Mouse (Mus musculus): ENCODE results near the gene 9130409I23Rik. TPM values are rescaled to one million over a fixed set of nuclear protein-coding genes. Genes with fewer than 3 reads are reported as not detected.

9130409I23Rik gene
- polyA plus RNA-seq, 1 experiment from 2014 or later: not detected

- Histone ChIP-seq H3K27ac (ENCODE audit: low read length) (no peak overlapping the region), H3K4me1 (ENCODE audit: insufficient read depth, low read length) (peaks cover 37% of the 10 kb centered on the region), H3K9me3 (ENCODE audit: low read length) (no peaks in the 10 kb centered on the region), H3K36me3 (ENCODE audit: insufficient read depth, low read length) (no peaks in the 10 kb centered on the region), H3K4me3 (ENCODE audit: low read length) (no peak overlapping the region), H3K27me3 (ENCODE audit: insufficient read depth, low read length) (no peaks in the 10 kb centered on the region), H3K9ac (replicated peaks; ENCODE audit: low read length) (no peak overlapping the region), H3K4me2 (replicated peaks; ENCODE audit: low read depth, low read length) (no peak overlapping the region)
- no peak for ATAC-seq (ENCODE audit: low FRiP score, low TSS enrichment)
- 76% methylated on average over 3 of the region's 3 CpGs for WGBS
Observed at GRCm38 (mm10) chr1:181012416-181012815, 38.6 kb upstream of the 9130409I23Rik start.

GRCm38 (mm10) chr1:181013446-181013845 lies 37.6 kb upstream of the 9130409I23Rik start:
- H3K36me3 ChIP-seq (ENCODE audit: insufficient read depth, low read length): no peaks in the 10 kb centered on the region
- no peak for ATAC-seq (ENCODE audit: low FRiP score, low TSS enrichment)
- 78% methylated on average over 6 of the region's 6 CpGs for WGBS
- no peak overlapping the region for H3K4me3 ChIP-seq (ENCODE audit: low read length)
- no peak overlapping the region for H3K4me2 ChIP-seq (replicated peaks; ENCODE audit: low read depth, low read length)
- peaks cover 39% of the 10 kb centered on the region for H3K4me1 ChIP-seq (ENCODE audit: insufficient read depth, low read length)
- H3K9me3 ChIP-seq (ENCODE audit: low read length): no peaks in the 10 kb centered on the region
- H3K27me3 ChIP-seq (ENCODE audit: insufficient read depth, low read length): no peaks in the 10 kb centered on the region
- no peak overlapping the region for H3K9ac ChIP-seq (replicated peaks; ENCODE audit: low read length)
- H3K27ac ChIP-seq (ENCODE audit: low read length): no peak overlapping the region

- no peaks in the 10 kb centered on the region for H3K36me3 ChIP-seq (ENCODE audit: insufficient read depth, low read length)
- H3K9ac ChIP-seq (replicated peaks; ENCODE audit: low read length): no peak overlapping the region
- H3K4me2 ChIP-seq (replicated peaks; ENCODE audit: low read depth, low read length): no peak overlapping the region
- H3K4me1 ChIP-seq (ENCODE audit: insufficient read depth, low read length): peaks cover 39% of the 10 kb centered on the region
- H3K27me3 ChIP-seq (ENCODE audit: insufficient read depth, low read length): no peaks in the 10 kb centered on the region
- no peak overlapping the region for H3K4me3 ChIP-seq (ENCODE audit: low read length)
- H3K27ac ChIP-seq (ENCODE audit: low read length): no peak overlapping the region
- 60% methylated on average over 6 of the region's 6 CpGs for WGBS
- no peaks in the 10 kb centered on the region for H3K9me3 ChIP-seq (ENCODE audit: low read length)
- no peak for ATAC-seq (ENCODE audit: low FRiP score, low TSS enrichment)
Observed at GRCm38 (mm10) chr1:181014731-181015500, 36.1 kb upstream of the 9130409I23Rik start.

- Histone ChIP-seq H3K4me1 (ENCODE audit: insufficient read depth, low read length) (peaks cover 37% of the 10 kb centered on the region), H3K9me3 (ENCODE audit: low read length) (no peaks in the 10 kb centered on the region), H3K27me3 (ENCODE audit: insufficient read depth, low read length) (no peaks in the 10 kb centered on the region), H3K36me3 (ENCODE audit: insufficient read depth, low read length) (no peaks in the 10 kb centered on the region), H3K27ac (ENCODE audit: low read length) (no peak overlapping the region), H3K4me2 (replicated peaks; ENCODE audit: low read depth, low read length) (no peak overlapping the region), H3K4me3 (ENCODE audit: low read length) (no peak overlapping the region), H3K9ac (replicated peaks; ENCODE audit: low read length) (no peak overlapping the region)
- ATAC-seq (ENCODE audit: low FRiP score, low TSS enrichment): no peak
Observed at GRCm38 (mm10) chr1:181015558-181015957, 35.5 kb upstream of the 9130409I23Rik start.

- Histone ChIP-seq H3K4me2 (replicated peaks; ENCODE audit: low read depth, low read length) (peak overlapping the region; percentile 99), H3K27me3 (ENCODE audit: insufficient read depth, low read length) (no peaks in the 10 kb centered on the region), H3K36me3 (ENCODE audit: insufficient read depth, low read length) (no peaks in the 10 kb centered on the region), H3K9me3 (ENCODE audit: low read length) (no peaks in the 10 kb centered on the region), H3K4me1 (ENCODE audit: insufficient read depth, low read length) (peaks cover 34% of the 10 kb centered on the region), H3K27ac (ENCODE audit: low read length) (0 out of 2 replicates have a peak overlapping the region, but pooled peaks have one; percentile 20), H3K4me3 (ENCODE audit: low read length) (peak overlapping the region; percentile 53; the same call in 1 of the 2 replicates), H3K9ac (replicated peaks; ENCODE audit: low read length) (peak overlapping the region; percentile 56)
- WGBS: 72% methylated on average over 4 of the region's 4 CpGs
- no peak for ATAC-seq (ENCODE audit: low FRiP score, low TSS enrichment)
Observed at GRCm38 (mm10) chr1:181016045-181016444, 35.0 kb upstream of the 9130409I23Rik start.

GRCm38 (mm10) chr1:181016532-181017131 lies 34.4 kb upstream of the 9130409I23Rik start:
- 4% methylated on average over 21 of the region's 21 CpGs for WGBS
- H3K4me2 ChIP-seq (replicated peaks; ENCODE audit: low read depth, low read length): peak overlapping the region; percentile 99
- peaks cover 30% of the 10 kb centered on the region for H3K4me1 ChIP-seq (ENCODE audit: insufficient read depth, low read length)
- peak; percentile 71 for ATAC-seq (ENCODE audit: low FRiP score, low TSS enrichment)
- peak overlapping the region; percentile 56 for H3K9ac ChIP-seq (replicated peaks; ENCODE audit: low read length)
- H3K27me3 ChIP-seq (ENCODE audit: insufficient read depth, low read length): no peaks in the 10 kb centered on the region
- H3K9me3 ChIP-seq (ENCODE audit: low read length): no peaks in the 10 kb centered on the region
- H3K36me3 ChIP-seq (ENCODE audit: insufficient read depth, low read length): no peaks in the 10 kb centered on the region
- peak overlapping the region; percentile 53 for H3K4me3 ChIP-seq (ENCODE audit: low read length)
- 0 out of 2 replicates have a peak overlapping the region, but pooled peaks have one; percentile 51 for H3K27ac ChIP-seq (ENCODE audit: low read length)

GRCm38 (mm10) chr1:181017212-181017711 lies 33.8 kb upstream of the 9130409I23Rik start:
- Histone ChIP-seq H3K4me3 (ENCODE audit: low read length) (peak overlapping the region; percentile 53), H3K27me3 (ENCODE audit: insufficient read depth, low read length) (no peaks in the 10 kb centered on the region), H3K4me1 (ENCODE audit: insufficient read depth, low read length) (peaks cover 30% of the 10 kb centered on the region), H3K27ac (ENCODE audit: low read length) (peak overlapping the region; percentile 41; the same call in 1 of the 2 replicates), H3K9me3 (ENCODE audit: low read length) (no peaks in the 10 kb centered on the region), H3K36me3 (ENCODE audit: insufficient read depth, low read length) (no peaks in the 10 kb centered on the region), H3K9ac (replicated peaks; ENCODE audit: low read length) (peak overlapping the region; percentile 56), H3K4me2 (replicated peaks; ENCODE audit: low read depth, low read length) (peak overlapping the region; percentile 99)
- WGBS: 0% methylated on average over 22 of the region's 22 CpGs
- peak; percentile 82 for ATAC-seq (ENCODE audit: low FRiP score, low TSS enrichment)

GRCm38 (mm10) chr1:181017890-181018420 lies 33.1 kb upstream of the 9130409I23Rik start:
- Histone ChIP-seq H3K4me2 (replicated peaks; ENCODE audit: low read depth, low read length) (peak overlapping the region; percentile 99), H3K27ac (ENCODE audit: low read length) (no peak overlapping the region), H3K9me3 (ENCODE audit: low read length) (no peaks in the 10 kb centered on the region), H3K27me3 (ENCODE audit: insufficient read depth, low read length) (no peaks in the 10 kb centered on the region), H3K4me3 (ENCODE audit: low read length) (no peak overlapping the region), H3K4me1 (ENCODE audit: insufficient read depth, low read length) (peaks cover 30% of the 10 kb centered on the region), H3K36me3 (ENCODE audit: insufficient read depth, low read length) (no peaks in the 10 kb centered on the region), H3K9ac (replicated peaks; ENCODE audit: low read length) (no peak overlapping the region)
- no peak for ATAC-seq (ENCODE audit: low FRiP score, low TSS enrichment)
- WGBS: 74% methylated on average over 13 of the region's 13 CpGs

- Histone ChIP-seq H3K4me1 (ENCODE audit: insufficient read depth, low read length) (peaks cover 20% of the 10 kb centered on the region), H3K27ac (ENCODE audit: low read length) (no peak within 1 kb of the TSS), H3K27me3 (ENCODE audit: insufficient read depth, low read length) (no peaks in the 10 kb centered on the region), H3K9ac (replicated peaks; ENCODE audit: low read length) (no peak within 1 kb of the TSS; the same call in 1 of the 2 replicates), H3K4me3 (ENCODE audit: low read length) (no peak within 1 kb of the TSS), H3K4me2 (replicated peaks; ENCODE audit: low read depth, low read length) (no peak within 1 kb of the TSS), H3K9me3 (ENCODE audit: low read length) (no peaks in the 10 kb centered on the region), H3K36me3 (ENCODE audit: insufficient read depth, low read length) (no peaks in the 10 kb centered on the region)
- ATAC-seq (ENCODE audit: low FRiP score, low TSS enrichment): no peak
- WGBS: 38% methylated on average over 5 of the region's 5 CpGs
Observed at GRCm38 (mm10) chr1:181020756-181021487, 30.1 kb upstream of the 9130409I23Rik start, which contains the start of gene Ephx1. Gene Ephx1, minus strand, starts transcription at chr1:181020904.
